Mouse (Mus musculus) stomach, postnatal 0 days (tissue): ENCODE measurements at regions not wholly inside any gene's neighbourhood (a gene's known extent, or its start where the extent isn't known, plus 50 kb on each side); places are given as distances from the start of the nearest gene placed in this dataset.

ENCODE experiments used
- ATAC-seq: fragments of 200-750 bp; cut with Nextera tagmentation; 2 replicates; pipeline ENCODE4 v1.8.0; 2017; ENCODE audit not compliant: low FRiP score, low TSS enrichment
- DNase-seq: peaks from one replicate; pipeline ENCODE4 v3.0.0-alpha.2; 2016; ENCODE audit warnings: low spot score
- H3K27ac ChIP-seq: fragments of 300-500 bp; sonication (generic); replicated peaks from 2 replicates; pipeline ENCODE4 v1.5.1; 2014; ENCODE audit warnings: mild to moderate bottlenecking, control low read depth
- H3K27me3 ChIP-seq: fragments of 300-500 bp; sonication (generic); 2 replicates; pipeline ENCODE4 v1.6.1; 2014; ENCODE audit warnings: low read length; ENCODE audit not compliant: control insufficient read depth, insufficient read depth
- H3K36me3 ChIP-seq: fragments of 300-500 bp; sonication (generic); 2 replicates; pipeline ENCODE4 v1.6.1; 2014; ENCODE audit warnings: low read length, mixed read lengths; ENCODE audit not compliant: control insufficient read depth, insufficient read depth
- H3K4me1 ChIP-seq: fragments of 300-500 bp; sonication (generic); replicated peaks from 2 replicates; pipeline ENCODE4 v1.6.1; 2014; ENCODE audit warnings: antibody characterized with exemption; ENCODE audit not compliant: control insufficient read depth, insufficient read depth
- H3K4me2 ChIP-seq: fragments of 300-500 bp; sonication (generic); replicated peaks from 2 replicates; pipeline ENCODE4 v1.6.1; 2014; ENCODE audit warnings: low read depth, mild to moderate bottlenecking, control low read depth, moderate library complexity
- H3K4me3 ChIP-seq: fragments of 300-500 bp; sonication (generic); 2 replicates; pipeline ENCODE4 v1.5.1; 2014; ENCODE audit warnings: low read depth, low read length, control low read depth
- H3K9ac ChIP-seq: fragments of 300-500 bp; sonication (generic); 2 replicates; pipeline ENCODE4 v1.6.1; 2014; ENCODE audit warnings: mild to moderate bottlenecking, low read length, control low read depth, mixed read lengths
- H3K9me3 ChIP-seq: fragments of 300-500 bp; sonication (generic); 2 replicates; pipeline ENCODE4 v1.6.1; 2016; ENCODE audit warnings: low read length; ENCODE audit not compliant: control insufficient read depth
- CTCF ChIP-seq: IDR thresholded peaks from 2 replicates; pipeline ENCODE4 v1.5.1; 2016; ENCODE audit warnings: antibody characterized with exemption, low read depth, mild to moderate bottlenecking, moderate library complexity
- EP300 ChIP-seq: optimal IDR thresholded peaks from 2 replicates; pipeline ENCODE3; 2016; ENCODE audit warnings: antibody characterized with exemption
- WGBS: fragments of 180-500 bp; shearing (Covaris S2); extraction: QIAGEN DNeasy Blood & Tissue Kit; methylation state at CpG from one replicate; pipeline ENCODE4 v1.1.7; 2014; 5-methylcytosine and 5-hydroxymethylcytosine counted together

DNA sequence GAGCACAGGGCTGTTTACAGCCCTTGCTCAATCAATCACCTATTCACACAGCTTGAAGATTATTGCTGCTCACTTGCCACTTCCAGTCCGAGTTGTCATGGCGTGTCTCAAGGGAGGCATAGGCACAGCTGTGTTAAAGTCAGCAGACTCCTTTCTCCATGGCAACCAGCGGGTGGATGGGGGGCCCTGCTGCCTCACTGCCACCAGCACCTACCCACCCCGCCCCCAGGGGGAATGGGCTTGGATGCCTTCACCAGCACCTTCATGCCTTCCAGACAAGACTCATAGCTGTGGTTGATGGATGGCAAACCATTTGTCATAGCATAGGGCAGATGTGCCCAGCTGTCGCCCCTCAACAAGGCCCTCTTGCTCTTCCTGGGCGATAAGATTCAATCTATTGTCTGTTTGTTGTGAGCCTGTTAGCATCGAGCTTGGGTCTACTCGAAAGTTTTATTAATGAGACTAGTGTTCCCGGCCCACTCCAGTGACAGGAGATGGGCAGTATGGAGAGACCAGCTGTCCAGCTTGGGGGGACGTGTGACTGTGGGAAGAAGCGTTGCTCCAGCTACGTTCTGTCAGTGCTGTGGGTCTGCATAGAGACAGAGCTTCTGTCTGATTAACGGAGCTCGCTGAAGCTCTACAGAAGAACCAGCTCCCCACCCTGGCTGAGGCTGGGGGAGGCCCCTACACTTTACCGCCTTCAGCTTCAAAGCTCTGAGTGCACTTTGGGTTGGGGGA lies 475.7 kb upstream of the Kcnab2 start:
- H3K4me1 ChIP-seq: no peaks in the 10 kb centered on the region
- no peaks in the 10 kb centered on the region for H3K9me3 ChIP-seq
- H3K9ac ChIP-seq: no peak overlapping the region
- WGBS: 33% methylated on average over 15 of the region's 15 CpGs
- ATAC-seq (no peak), DNase-seq (no peak)
- TF ChIP-seq CTCF (no peak), EP300 (no peak)
- H3K27me3 ChIP-seq: no peaks in the 10 kb centered on the region
- H3K36me3 ChIP-seq: no peaks in the 10 kb centered on the region
- H3K27ac ChIP-seq: no peak overlapping the region
- no peak overlapping the region for H3K4me3 ChIP-seq
- no peak overlapping the region for H3K4me2 ChIP-seq

DNA sequence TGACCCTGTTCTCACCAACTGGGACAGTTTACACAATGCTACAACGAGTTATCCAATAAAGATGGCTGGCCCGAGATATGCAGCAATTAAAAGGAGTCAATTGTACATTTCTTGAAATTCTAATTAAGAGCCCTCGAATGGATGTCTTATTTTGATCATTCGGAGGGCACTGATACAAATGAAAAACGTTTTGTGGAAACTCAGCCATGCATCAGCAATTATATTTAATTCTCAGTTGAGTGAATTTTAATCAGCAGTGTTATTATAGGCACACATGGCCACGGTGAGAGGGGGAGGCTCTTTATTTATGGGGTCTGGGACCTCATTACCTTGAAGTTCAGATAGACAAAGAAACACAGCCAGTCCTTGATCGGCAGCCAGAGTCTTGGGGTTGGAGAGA lies 471.3 kb upstream of the Kcnab2 start:
- 71% methylated on average over 7 of the region's 7 CpGs for whole genome bisulfite sequencing
- no peak for ATAC-seq

GRCm38 (mm10) chr4:152941159-152941558 lies 463.5 kb upstream of the Kcnab2 start:
- H3K27me3 ChIP-seq: no peaks in the 10 kb centered on the region
- DNase-seq (no peak), ATAC-seq (no peak)
- H3K4me2 ChIP-seq: no peak overlapping the region
- no peaks in the 10 kb centered on the region for H3K4me1 ChIP-seq
- H3K9ac ChIP-seq: no peak overlapping the region
- TF ChIP-seq EP300: no peak
- no peak for TF ChIP-seq CTCF
- 69% methylated on average over 8 of the region's 8 CpGs for WGBS
- no peaks in the 10 kb centered on the region for H3K36me3 ChIP-seq
- H3K27ac ChIP-seq: no peak overlapping the region
- H3K9me3 ChIP-seq: no peaks in the 10 kb centered on the region
- H3K4me3 ChIP-seq: no peak overlapping the region

More for the DNA sequence above, 471.3 kb upstream of the Kcnab2 start:
- Histone ChIP-seq H3K9ac (no peak overlapping the region), H3K4me1 (no peaks in the 10 kb centered on the region), H3K27ac (no peak overlapping the region), H3K9me3 (no peaks in the 10 kb centered on the region), H3K4me3 (no peak overlapping the region), H3K4me2 (no peak overlapping the region), H3K27me3 (no peaks in the 10 kb centered on the region), H3K36me3 (no peaks in the 10 kb centered on the region)
- no peak for DNase-seq
- TF ChIP-seq EP300 (no peak), CTCF (no peak)

- Histone ChIP-seq H3K36me3 (no peaks in the 10 kb centered on the region), H3K4me3 (no peak overlapping the region), H3K4me2 (no peak overlapping the region), H3K9ac (no peak overlapping the region), H3K27ac (no peak overlapping the region), H3K9me3 (no peaks in the 10 kb centered on the region), H3K27me3 (no peaks in the 10 kb centered on the region), H3K4me1 (no peaks in the 10 kb centered on the region)
- ATAC-seq (no peak), DNase-seq (no peak)
- TF ChIP-seq CTCF (no peak), EP300 (no peak)
- 54% methylated on average over 2 of the region's 2 CpGs for WGBS
Observed at GRCm38 (mm10) chr4:152936614-152937013, 458.9 kb upstream of the Kcnab2 start.

- Histone ChIP-seq H3K36me3 (no peaks in the 10 kb centered on the region), H3K9ac (no peak overlapping the region), H3K4me2 (no peak overlapping the region), H3K9me3 (no peaks in the 10 kb centered on the region), H3K27ac (no peak overlapping the region), H3K27me3 (no peaks in the 10 kb centered on the region), H3K4me1 (no peaks in the 10 kb centered on the region), H3K4me3 (no peak overlapping the region)
- WGBS: 72% methylated on average over 3 of the region's 3 CpGs
- no peak for ATAC-seq
- no peak for TF ChIP-seq CTCF
- TF ChIP-seq EP300: no peak
- no peak for DNase-seq
Observed at GRCm38 (mm10) chr4:152935484-152935883, 457.8 kb upstream of the Kcnab2 start.

DNA sequence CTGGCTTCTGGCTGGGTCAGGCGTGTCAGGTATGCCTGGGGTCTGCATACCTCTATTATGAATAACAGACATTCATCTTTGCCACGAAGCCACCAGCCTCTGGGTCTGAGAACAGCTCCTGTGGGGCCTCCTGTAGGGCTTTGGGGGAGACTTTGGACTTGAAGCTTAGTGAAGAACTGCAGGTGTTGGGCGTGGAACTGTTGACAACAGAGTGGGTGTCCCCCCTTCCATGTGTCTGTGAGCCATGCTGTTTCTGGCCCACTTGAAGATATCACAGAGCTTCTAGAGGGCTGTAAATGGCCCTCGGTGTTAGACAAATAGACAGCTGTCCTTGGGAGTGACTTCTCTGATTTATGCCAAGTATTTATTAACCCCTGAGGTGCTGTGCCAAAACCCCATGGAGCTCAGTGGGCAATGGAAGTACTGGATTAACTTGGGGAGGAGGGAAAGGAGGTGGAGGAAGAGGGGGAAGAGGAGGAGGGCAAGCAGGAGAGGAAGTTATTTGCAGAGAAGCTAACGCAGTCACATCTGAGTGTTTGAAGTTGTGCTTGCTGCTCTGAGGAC lies 450.8 kb upstream of the Kcnab2 start:
- H3K4me1 ChIP-seq: no peaks in the 10 kb centered on the region
- DNase-seq: no peak
- H3K27ac ChIP-seq: no peak overlapping the region
- WGBS: 51% methylated on average over 5 of the region's 5 CpGs
- H3K4me3 ChIP-seq: no peak overlapping the region
- H3K36me3 ChIP-seq: no peaks in the 10 kb centered on the region
- no peak for ATAC-seq
- H3K27me3 ChIP-seq: no peaks in the 10 kb centered on the region
- no peaks in the 10 kb centered on the region for H3K9me3 ChIP-seq
- H3K9ac ChIP-seq: no peak overlapping the region
- TF ChIP-seq EP300 (no peak), CTCF (no peak)
- no peak overlapping the region for H3K4me2 ChIP-seq
